Mouse (Mus musculus): ENCODE results near the gene Ice2.

Ice2 gene

DNA sequence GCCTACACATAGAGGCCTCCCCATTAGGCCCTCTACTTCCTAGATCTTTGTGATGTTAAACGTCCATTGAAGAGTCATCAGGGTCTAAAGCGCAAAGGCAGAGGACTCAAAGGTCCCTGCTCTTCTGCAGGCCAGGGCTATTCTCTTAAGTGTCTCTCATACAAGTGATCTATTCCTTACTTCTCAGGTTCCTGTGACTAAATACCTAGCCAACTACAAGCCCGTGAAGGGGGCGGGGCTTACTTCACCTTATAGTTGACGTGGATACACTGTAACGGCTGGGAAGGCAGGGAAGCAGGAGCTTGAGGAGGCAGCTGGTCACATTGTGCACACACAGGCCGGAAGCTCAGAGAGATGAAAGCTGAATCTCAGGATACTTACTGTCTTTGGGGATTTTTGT is 62.2 kb downstream of the Ice2 start:
- DNase-seq (ENCODE audit: low spot score), result no peak

DNA sequence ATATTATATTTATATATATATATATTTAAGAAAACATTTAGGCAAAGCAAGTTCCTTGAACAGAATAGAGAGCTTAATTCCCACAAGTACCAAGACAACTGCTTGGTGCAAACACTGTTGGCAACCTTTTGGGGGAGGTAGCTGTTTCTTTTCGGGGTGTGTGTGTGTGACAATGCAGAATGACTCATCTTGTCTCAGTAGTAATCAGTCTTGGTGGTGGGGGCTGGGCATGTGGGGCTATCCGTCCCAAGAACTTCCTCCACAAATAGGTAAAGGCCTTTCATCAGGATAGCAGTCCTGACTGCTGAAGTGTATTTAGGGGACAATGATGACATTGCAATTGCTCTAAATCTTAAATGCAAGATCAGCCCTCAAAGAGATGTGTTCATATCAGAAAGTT is 65.3 kb downstream of the Ice2 start:
- no peak for DNase-seq (ENCODE audit: low spot score)

DNA sequence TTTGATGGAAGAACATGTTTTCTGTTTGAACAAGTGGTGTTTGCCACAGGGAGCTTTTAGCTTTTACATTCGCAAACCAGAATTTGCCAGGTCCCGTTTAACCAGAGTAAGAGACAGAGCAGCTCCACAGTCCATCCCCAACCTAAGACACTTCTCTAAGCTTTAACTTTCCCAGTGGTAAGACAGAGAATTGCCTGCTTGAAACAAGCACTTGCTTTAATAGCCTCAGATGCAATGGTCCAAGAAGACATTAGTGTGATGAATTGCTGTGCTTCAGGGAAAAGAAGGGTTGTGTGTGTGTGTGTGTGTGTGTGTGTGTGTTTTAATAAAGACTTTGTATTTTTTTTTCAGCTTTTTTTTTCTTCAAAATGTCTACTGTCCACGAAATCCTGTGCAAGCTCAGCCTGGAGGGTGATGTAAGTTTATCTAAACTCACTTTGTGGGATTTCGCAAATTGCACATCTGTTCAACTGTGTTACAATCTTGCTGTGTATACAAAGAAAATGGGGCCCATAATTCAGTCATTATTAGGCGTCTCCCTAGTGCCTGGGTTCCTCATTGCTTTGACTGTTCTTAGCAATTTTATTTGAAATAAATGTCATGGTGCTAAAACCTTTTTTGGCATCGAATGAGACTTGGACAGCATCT is 66.5 kb downstream of the Ice2 start:
- DNase-seq (ENCODE audit: low spot score), result no peak

GRCm38 (mm10) chr9:69466098-69466497 is 68.4 kb downstream of the Ice2 start:
- no peak for DNase-seq (ENCODE audit: low spot score)

- no peak for DNase-seq (ENCODE audit: low spot score)
Measured at GRCm38 (mm10) chr9:69467310-69467939, 69.7 kb downstream of the Ice2 start.

DNA sequence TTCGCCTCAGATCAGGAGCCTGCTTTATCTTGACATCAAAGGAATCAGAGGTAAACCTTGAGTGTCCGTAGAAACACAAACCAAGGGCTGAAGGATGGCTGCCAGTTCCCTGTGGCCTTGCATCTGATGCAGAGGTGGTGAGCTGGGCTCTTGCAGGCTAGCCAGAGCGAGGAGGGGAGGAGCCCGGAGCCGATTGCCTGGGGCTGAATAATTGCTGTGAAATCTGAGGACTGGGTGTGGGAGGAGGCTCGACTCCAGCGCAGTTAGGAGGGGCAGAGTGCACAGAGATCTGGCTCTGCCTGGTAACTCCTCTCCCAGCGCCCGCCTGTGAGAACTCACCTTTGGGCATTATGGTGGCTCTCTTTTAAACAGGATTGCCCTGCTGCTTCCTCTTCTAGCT is 71.3 kb downstream of the Ice2 start:
- DNase-seq (ENCODE audit: low spot score), result peak; percentile 38

GRCm38 (mm10) chr9:69470362-69470761 is 72.7 kb downstream of the Ice2 start:
- DNase-seq (ENCODE audit: low spot score), result no peak

- no peak for DNase-seq (ENCODE audit: low spot score)
Measured at GRCm38 (mm10) chr9:69470921-69471320, 73.2 kb downstream of the Ice2 start.

DNA sequence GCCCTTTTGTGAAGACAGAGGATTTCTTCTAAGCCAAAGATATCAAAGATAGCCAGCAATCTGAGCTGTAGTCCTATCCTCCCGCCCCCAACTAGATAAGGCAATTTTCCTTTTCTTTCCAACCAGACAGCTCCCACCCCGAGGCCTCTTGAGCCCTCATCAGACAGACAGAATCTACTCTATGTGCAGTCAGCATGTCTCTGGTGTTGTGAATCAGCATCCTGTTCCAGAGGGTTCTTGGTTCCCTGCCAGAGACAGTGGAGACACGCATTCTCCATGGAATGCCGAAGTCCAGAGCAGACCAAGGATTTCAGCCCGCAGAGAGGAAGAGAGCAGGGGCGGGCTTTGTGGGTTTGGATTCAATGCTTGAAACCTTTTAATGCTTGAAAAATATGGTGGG is 75.0 kb downstream of the Ice2 start:
- DNase-seq (ENCODE audit: low spot score), result peak; percentile 56

- DNase-seq (ENCODE audit: low spot score), result no peak
Measured at GRCm38 (mm10) chr9:69475873-69476272, 78.2 kb downstream of the Ice2 start.

DNA sequence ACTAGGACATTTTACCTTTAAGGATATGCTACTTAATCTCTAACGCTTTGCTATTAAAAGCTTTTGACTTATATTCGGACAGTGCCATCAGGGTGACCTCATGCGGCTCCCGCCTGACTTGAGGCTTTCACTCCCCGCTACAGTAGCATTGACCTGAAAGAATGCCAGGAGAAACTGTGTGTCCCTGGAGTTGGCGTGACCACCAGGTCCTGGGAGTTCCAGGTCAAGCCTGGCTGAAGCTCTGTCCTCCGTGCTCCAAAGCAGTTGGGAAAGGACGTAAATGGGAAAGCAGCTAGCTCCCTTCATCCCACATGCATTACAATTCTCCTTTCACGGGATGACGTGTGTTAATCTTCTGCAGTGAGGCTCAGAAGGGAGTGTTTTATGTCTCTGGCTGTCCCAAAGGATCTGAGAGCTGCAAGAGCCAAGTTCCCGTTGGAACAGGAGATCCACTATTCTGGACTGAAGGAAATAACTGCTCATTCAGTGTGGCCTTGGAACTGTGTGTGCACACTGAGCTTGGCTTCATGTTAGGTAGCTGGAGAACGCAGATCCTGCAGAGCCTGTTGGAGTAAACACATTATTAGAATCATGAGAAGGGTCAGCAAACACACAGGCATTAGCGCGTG is 79.6 kb downstream of the Ice2 start:
- no peak for DNase-seq (ENCODE audit: low spot score)

DNA sequence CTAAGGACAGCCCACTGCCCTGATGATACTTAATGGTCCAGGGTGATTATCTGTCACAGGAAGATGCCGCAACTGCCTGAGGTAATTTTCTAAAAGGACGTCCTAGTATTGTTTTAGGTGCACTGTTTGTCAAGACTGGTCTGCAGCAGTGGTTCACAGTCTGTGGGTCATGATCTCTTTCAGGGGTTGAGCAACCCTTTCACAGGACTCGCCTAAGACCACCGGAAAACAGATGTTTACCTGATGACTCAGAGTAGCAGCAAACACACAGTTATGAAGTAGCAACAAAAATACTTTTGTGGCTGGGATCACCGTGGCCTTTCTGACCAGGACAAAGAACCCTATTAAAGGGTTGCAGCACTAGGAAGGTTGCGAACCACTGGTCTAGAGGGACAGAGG is 80.1 kb downstream of the Ice2 start:
- DNase-seq (ENCODE audit: low spot score), result no peak

DNA sequence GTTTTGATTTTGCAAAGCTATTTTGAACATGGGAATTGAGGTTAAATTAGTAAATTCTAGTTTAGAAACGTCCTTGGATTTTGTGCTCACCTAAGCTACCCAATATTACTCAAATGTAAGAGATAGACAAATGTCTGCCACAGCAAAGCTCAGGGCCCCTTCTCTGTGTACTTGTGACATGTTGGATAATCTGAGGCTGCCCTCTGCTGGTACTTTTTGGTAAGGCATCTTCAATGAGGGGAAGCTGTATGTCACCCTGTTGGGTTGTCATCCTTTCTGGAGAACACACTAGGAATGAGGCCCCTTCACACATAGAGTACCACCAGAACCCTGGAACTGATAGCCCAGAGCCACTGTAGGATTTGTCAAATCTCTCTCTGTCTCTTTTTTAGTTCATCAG is 82.6 kb downstream of the Ice2 start:
- DNase-seq (ENCODE audit: low spot score), result peak; percentile 72
